Mouse (Mus musculus) midbrain, embryonic 13.5 days (tissue): ENCODE measurements at regions not wholly inside any gene's neighbourhood (a gene's known extent, or its start where the extent isn't known, plus 50 kb on each side); places are given as distances from the start of the nearest gene placed in this dataset.
A peak's percentile ranks its signal among the peaks of the same experiment; 100 is the strongest.

Experiments
- ATAC-seq: fragments of 200-750 bp; cut with Nextera tagmentation; 2 replicates; pipeline ENCODE4 v1.8.0; 2017; ENCODE audit warnings: mild to moderate bottlenecking, moderate TSS enrichment, moderate library complexity
- H3K27ac ChIP-seq: fragments of 300-500 bp; sonication (generic); 2 replicates; pipeline ENCODE4 v1.5.1; 2015; ENCODE audit warnings: inconsistent platforms, mild to moderate bottlenecking, moderate library complexity
- H3K27me3 ChIP-seq: fragments of 300-500 bp; sonication (generic); 2 replicates; pipeline ENCODE4 v1.6.1; 2015; ENCODE audit warnings: mild to moderate bottlenecking, inconsistent platforms
- H3K36me3 ChIP-seq: fragments of 300-500 bp; sonication (generic); 2 replicates; pipeline ENCODE4 v1.6.1; 2015; ENCODE audit warnings: mild to moderate bottlenecking, inconsistent platforms
- H3K4me1 ChIP-seq: fragments of 300-500 bp; sonication (generic); replicated peaks from 2 replicates; pipeline ENCODE4 v1.6.1; 2015; ENCODE audit warnings: inconsistent platforms
- H3K4me2 ChIP-seq: fragments of 300-500 bp; sonication (generic); replicated peaks from 2 replicates; pipeline ENCODE4 v1.6.1; 2015; ENCODE audit warnings: moderate library complexity, mild to moderate bottlenecking, inconsistent platforms
- H3K4me3 ChIP-seq: fragments of 300-500 bp; sonication (generic); replicated peaks from 2 replicates; pipeline ENCODE4 v1.5.1; 2015; ENCODE audit warnings: mild to moderate bottlenecking, inconsistent platforms
- H3K9ac ChIP-seq: fragments of 300-500 bp; sonication (generic); replicated peaks from 2 replicates; pipeline ENCODE4 v1.6.1; 2015; ENCODE audit warnings: mild to moderate bottlenecking, inconsistent platforms
- H3K9me3 ChIP-seq: fragments of 300-500 bp; sonication (generic); 2 replicates; pipeline ENCODE4 v1.6.1; 2016; ENCODE audit warnings: mild to moderate bottlenecking, inconsistent platforms
- WGBS: fragments of 180-500 bp; shearing (Covaris S2); methylation state at CpG from one replicate; pipeline ENCODE4 v1.1.7; 2015; 5-methylcytosine and 5-hydroxymethylcytosine counted together

- H3K27me3 ChIP-seq, result no peaks in the 10 kb centered on the region
- H3K9me3 ChIP-seq, result no peaks in the 10 kb centered on the region
- no peak overlapping the region for H3K4me3 ChIP-seq
- ATAC-seq, result peak; percentile 85
- no peak overlapping the region for H3K9ac ChIP-seq
- H3K27ac ChIP-seq, result no peak overlapping the region
- no peaks in the 10 kb centered on the region for H3K36me3 ChIP-seq
- H3K4me2 ChIP-seq, result no peak overlapping the region
- H3K4me1 ChIP-seq, result no peaks in the 10 kb centered on the region
- WGBS, result 63% methylated on average over 12 of the region's 12 CpGs
Measured at GRCm38 (mm10) chr2:174532671-174533363, 59.9 kb upstream of the Prelid3b start.

- H3K27me3 ChIP-seq, result no peaks in the 10 kb centered on the region
- no peaks in the 10 kb centered on the region for H3K36me3 ChIP-seq
- H3K9ac ChIP-seq, result no peak overlapping the region
- no peak overlapping the region for H3K4me3 ChIP-seq
- 84% methylated on average over 5 of the region's 5 CpGs for WGBS
- H3K4me1 ChIP-seq, result no peaks in the 10 kb centered on the region
- 0 out of 2 replicates have a peak, but pooled peaks cover 7% of the 10 kb centered on the region for H3K9me3 ChIP-seq
- no peak overlapping the region for H3K27ac ChIP-seq
- H3K4me2 ChIP-seq, result no peak overlapping the region
- no peak for ATAC-seq
Measured at GRCm38 (mm10) chr2:174540717-174541116, 67.8 kb upstream of the Prelid3b start.

GRCm38 (mm10) chr2:174547207-174547606 is 74.3 kb upstream of the Prelid3b start:
- Histone ChIP-seq H3K9ac (no peak overlapping the region), H3K36me3 (no peaks in the 10 kb centered on the region), H3K4me2 (no peak overlapping the region), H3K9me3 (0 out of 2 replicates have a peak, but pooled peaks cover 4% of the 10 kb centered on the region), H3K27ac (no peak overlapping the region), H3K4me1 (no peaks in the 10 kb centered on the region), H3K4me3 (no peak overlapping the region), H3K27me3 (no peaks in the 10 kb centered on the region)
- no peak for ATAC-seq
- WGBS, result 80% methylated on average over 3 of the region's 3 CpGs

GRCm38 (mm10) chr2:174547701-174548100 is 74.8 kb upstream of the Prelid3b start:
- WGBS, result 87% methylated on average over 6 of the region's 6 CpGs

GRCm38 (mm10) chr2:174548776-174549175 is 75.9 kb upstream of the Prelid3b start:
- no peak overlapping the region for H3K4me2 ChIP-seq
- no peak overlapping the region for H3K27ac ChIP-seq
- WGBS, result 81% methylated on average over 4 of the region's 4 CpGs
- no peaks in the 10 kb centered on the region for H3K9me3 ChIP-seq
- no peaks in the 10 kb centered on the region for H3K27me3 ChIP-seq
- no peak for ATAC-seq
- no peak overlapping the region for H3K9ac ChIP-seq
- H3K4me3 ChIP-seq, result no peak overlapping the region
- no peaks in the 10 kb centered on the region for H3K4me1 ChIP-seq
- no peaks in the 10 kb centered on the region for H3K36me3 ChIP-seq

More at GRCm38 (mm10) chr2:174547701-174548100, 74.8 kb upstream of the Prelid3b start:
- Histone ChIP-seq H3K9me3 (0 out of 2 replicates have a peak, but pooled peaks cover 3% of the 10 kb centered on the region), H3K36me3 (no peaks in the 10 kb centered on the region), H3K9ac (no peak overlapping the region), H3K27me3 (no peaks in the 10 kb centered on the region), H3K4me2 (no peak overlapping the region), H3K27ac (no peak overlapping the region), H3K4me3 (no peak overlapping the region), H3K4me1 (no peaks in the 10 kb centered on the region)
- no peak for ATAC-seq

- no peak for ATAC-seq
- H3K4me3 ChIP-seq, result no peak overlapping the region
- H3K27ac ChIP-seq, result no peak overlapping the region
- H3K4me2 ChIP-seq, result no peak overlapping the region
- H3K4me1 ChIP-seq, result no peaks in the 10 kb centered on the region
- no peaks in the 10 kb centered on the region for H3K27me3 ChIP-seq
- no peaks in the 10 kb centered on the region for H3K9me3 ChIP-seq
- no peaks in the 10 kb centered on the region for H3K36me3 ChIP-seq
- no peak overlapping the region for H3K9ac ChIP-seq
- 93% methylated on average over 11 of the region's 11 CpGs for WGBS
Measured at GRCm38 (mm10) chr2:174555778-174556177, 82.9 kb upstream of the Prelid3b start.

GRCm38 (mm10) chr2:174561828-174562429 is 81.4 kb upstream of the Zfp831 start:
- no peak overlapping the region for H3K4me3 ChIP-seq
- ATAC-seq, result 0 out of 2 replicates have a peak, but pooled peaks have one; percentile 37
- no peaks in the 10 kb centered on the region for H3K36me3 ChIP-seq
- H3K4me1 ChIP-seq, result peaks cover 23% of the 10 kb centered on the region
- 19% methylated on average over 7 of the region's 7 CpGs for WGBS
- H3K4me2 ChIP-seq, result no peak overlapping the region
- H3K27ac ChIP-seq, result no peak overlapping the region
- H3K27me3 ChIP-seq, result no peaks in the 10 kb centered on the region
- H3K9ac ChIP-seq, result no peak overlapping the region
- no peaks in the 10 kb centered on the region for H3K9me3 ChIP-seq

- H3K9ac ChIP-seq, result no peak overlapping the region
- no peak overlapping the region for H3K27ac ChIP-seq
- H3K36me3 ChIP-seq, result no peaks in the 10 kb centered on the region
- H3K4me2 ChIP-seq, result no peak overlapping the region
- no peaks in the 10 kb centered on the region for H3K27me3 ChIP-seq
- WGBS, result 90% methylated on average over 3 of the region's 3 CpGs
- H3K4me1 ChIP-seq, result peaks cover 23% of the 10 kb centered on the region
- no peak overlapping the region for H3K4me3 ChIP-seq
- no peaks in the 10 kb centered on the region for H3K9me3 ChIP-seq
- ATAC-seq, result no peak
Measured at GRCm38 (mm10) chr2:174563917-174564316, 79.4 kb upstream of the Zfp831 start.

- peak; percentile 71 for ATAC-seq
- Histone ChIP-seq H3K36me3 (no peaks in the 10 kb centered on the region), H3K27ac (peak overlapping the region; percentile 4; the same call in 1 of the 2 replicates), H3K4me2 (no peak overlapping the region), H3K4me3 (no peak overlapping the region), H3K27me3 (no peaks in the 10 kb centered on the region), H3K9me3 (no peaks in the 10 kb centered on the region), H3K4me1 (peaks cover 23% of the 10 kb centered on the region), H3K9ac (no peak overlapping the region)
- 17% methylated on average over 5 of the region's 5 CpGs for WGBS
Measured at GRCm38 (mm10) chr2:174564817-174565216, 78.5 kb upstream of the Zfp831 start.

- WGBS, result 90% methylated on average over 7 of the region's 7 CpGs
- Histone ChIP-seq H3K36me3 (no peaks in the 10 kb centered on the region), H3K4me1 (peaks cover 23% of the 10 kb centered on the region), H3K27me3 (no peaks in the 10 kb centered on the region), H3K4me3 (no peak overlapping the region), H3K27ac (no peak overlapping the region), H3K9ac (no peak overlapping the region), H3K4me2 (no peak overlapping the region), H3K9me3 (no peaks in the 10 kb centered on the region)
- no peak for ATAC-seq
Measured at GRCm38 (mm10) chr2:174565891-174566290, 77.4 kb upstream of the Zfp831 start.

GRCm38 (mm10) chr2:174566752-174567151 is 76.6 kb upstream of the Zfp831 start:
- H3K9ac ChIP-seq, result no peak overlapping the region
- no peaks in the 10 kb centered on the region for H3K36me3 ChIP-seq
- no peak overlapping the region for H3K4me2 ChIP-seq
- no peaks in the 10 kb centered on the region for H3K27me3 ChIP-seq
- no peak overlapping the region for H3K27ac ChIP-seq
- ATAC-seq, result no peak
- no peak overlapping the region for H3K4me3 ChIP-seq
- 48% methylated on average over 4 of the region's 4 CpGs for WGBS
- no peaks in the 10 kb centered on the region for H3K9me3 ChIP-seq
- peaks cover 20% of the 10 kb centered on the region for H3K4me1 ChIP-seq

GRCm38 (mm10) chr2:174574804-174575507 is 68.4 kb upstream of the Zfp831 start:
- H3K9ac ChIP-seq, result no peak overlapping the region
- no peak overlapping the region for H3K4me2 ChIP-seq
- H3K36me3 ChIP-seq, result no peaks in the 10 kb centered on the region
- H3K4me1 ChIP-seq, result no peaks in the 10 kb centered on the region
- no peaks in the 10 kb centered on the region for H3K9me3 ChIP-seq
- H3K27ac ChIP-seq, result no peak overlapping the region
- H3K4me3 ChIP-seq, result no peak overlapping the region
- ATAC-seq, result peak; percentile 37; the same call in 1 of the 2 replicates
- 79% methylated on average over 7 of the region's 7 CpGs for WGBS
- H3K27me3 ChIP-seq, result no peaks in the 10 kb centered on the region
